Mouse (Mus musculus): ENCODE data around the gene Arhgef5.
A peak's percentile ranks its signal among the peaks of the same experiment; 100 is the strongest.
"Not testable (repeated sequence)": the region's sequence is repeated elsewhere in the genome, so short reads cannot be mapped to it uniquely, and the experiment has no call there.

The Arhgef5 gene

GRCm38 (mm10) chr6:43265363-43266041, at the start of gene Arhgef5:
Gene Arhgef5 (plus strand): TSS chr6:43265582.
- DNase-seq = no peak

DNA sequence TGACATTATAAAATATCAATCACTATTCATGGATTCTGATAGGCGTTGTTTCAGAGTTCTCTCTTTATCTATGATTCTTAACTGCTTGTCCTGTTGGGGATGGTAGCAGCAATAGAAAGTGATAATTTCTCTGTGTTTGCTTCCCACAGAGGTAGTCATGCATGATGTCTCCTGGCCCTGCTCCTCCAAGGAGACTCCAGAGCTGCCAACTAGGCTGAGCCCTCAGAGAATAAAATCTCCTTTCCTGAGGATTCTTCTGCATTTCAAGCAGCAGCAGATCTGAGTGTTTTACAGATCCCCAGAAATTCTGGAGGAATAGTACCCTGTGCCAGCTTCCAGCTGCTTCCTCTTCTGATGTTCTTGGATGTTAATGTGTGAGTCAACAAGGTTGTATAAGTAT, 34.1 kb upstream of the Arhgef5 start, which contains the start of gene Olfr47:
Olfr47 (plus strand) TSS at position 275 of the 400 bp plus-strand sequence.
- not testable (repeated sequence) for DNase-seq

DNA sequence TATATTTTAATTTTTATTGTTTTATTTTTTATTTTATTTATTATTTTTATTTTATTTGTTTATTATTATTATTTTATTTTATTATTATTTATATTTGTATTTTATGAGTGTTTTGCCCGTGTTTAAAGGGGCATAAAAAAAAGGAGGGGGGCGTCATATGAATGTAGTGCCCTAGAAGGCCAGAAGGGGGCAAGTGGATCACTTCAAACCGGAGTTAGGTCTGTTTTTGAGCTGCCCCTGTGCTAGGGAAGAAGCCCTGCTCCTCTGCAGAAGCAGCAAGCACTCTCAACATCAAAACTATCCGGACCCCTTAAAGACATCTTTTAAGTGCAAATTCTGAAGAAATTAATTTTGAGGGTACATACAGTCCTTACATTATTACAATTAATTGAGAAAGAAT, 23.3 kb upstream of the Arhgef5 start:
- DNase-seq = no peak

DNA sequence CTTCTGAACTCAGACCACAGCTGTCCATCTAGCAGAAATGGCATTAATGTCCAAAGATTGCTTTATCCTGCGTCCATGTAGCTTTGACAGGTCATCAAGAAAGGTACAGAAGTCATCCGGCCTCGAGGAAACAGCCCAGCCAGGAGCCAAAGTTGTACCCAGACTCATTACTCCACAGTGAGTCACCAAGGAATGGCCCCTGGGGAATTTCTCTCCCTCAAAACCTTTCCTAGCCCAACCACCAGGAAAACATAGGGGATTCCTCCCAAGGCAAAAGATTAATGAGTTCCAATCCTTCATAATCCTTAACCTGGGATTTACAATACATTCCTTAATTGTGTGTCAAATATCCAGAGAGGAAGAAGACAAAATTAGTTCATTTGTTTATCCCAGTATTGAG, 18.0 kb upstream of the Arhgef5 start:
- no peak for DNase-seq

DNA sequence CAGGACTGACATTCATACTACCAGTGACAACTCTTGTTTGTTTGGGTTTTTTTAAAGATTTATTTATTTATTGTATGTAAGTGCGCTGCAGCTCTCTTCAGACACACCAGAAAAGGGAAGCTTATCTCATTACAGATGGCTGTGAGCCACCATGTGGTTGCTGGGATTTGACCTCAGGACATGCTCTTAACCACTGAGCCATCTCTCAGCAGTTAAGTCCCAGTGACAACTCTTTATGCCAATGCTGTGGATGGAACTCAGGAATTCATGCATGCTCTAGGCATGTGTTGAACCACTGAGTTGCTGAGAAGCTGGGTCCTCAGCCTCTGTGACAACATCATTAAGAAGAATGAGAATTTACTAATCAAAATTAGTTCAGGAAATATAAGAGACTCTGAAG, 12.4 kb upstream of the Arhgef5 start:
- DNase-seq = no peak

DNA sequence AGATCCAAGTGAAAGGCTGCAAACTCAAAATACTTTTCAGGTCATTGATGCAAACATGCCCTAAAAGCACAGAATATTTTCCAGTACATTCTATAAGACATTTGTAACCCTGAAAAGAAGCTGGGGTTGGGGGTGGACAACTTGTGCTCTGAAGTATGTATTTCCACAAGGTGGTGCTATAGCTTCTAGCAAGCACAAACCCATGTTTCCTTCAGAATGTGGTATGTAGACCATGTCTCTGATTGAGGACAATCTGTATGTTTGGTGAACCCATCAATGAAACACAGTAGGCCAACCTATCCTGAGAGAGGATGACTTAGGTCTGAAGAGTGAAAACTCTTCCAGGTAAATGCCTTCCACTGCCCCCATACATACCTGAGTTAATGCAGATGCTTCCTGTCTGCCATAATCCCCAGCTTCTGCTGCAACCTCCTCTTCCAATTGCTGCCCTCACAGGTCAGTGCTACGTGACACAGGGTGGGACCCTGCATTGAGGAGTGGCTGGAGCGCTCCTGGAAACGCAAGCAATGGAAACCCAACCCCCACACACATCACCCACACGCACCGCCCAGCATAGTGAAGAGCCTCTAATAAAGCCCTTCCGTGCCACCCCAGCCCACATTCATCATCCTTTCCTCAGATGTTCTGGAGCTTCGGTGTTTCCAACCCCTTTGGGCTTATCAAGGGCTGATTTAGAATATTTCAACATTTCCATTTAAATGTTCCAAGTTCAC, 11.0 kb upstream of the Arhgef5 start:
- no peak for DNase-seq

DNA sequence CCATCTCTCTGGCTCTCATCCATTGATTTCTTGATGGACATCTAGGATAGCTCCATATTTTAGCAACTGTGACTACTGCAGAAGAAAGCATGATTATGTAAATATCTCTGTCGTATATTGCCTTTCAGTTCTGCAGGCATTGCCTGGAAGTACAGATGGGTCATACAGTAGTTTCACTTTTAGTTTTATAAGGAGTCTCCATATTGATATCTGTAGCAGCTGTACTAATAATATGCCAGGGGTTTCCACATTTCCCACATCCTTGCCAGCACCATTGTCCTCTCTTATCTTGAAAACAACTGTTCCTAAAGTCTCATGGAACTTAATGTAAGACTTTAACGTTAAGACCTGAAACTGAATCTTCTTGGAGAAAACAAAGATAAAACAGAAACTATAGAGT, 4.6 kb upstream of the Arhgef5 start:
- DNase-seq = no peak

DNA sequence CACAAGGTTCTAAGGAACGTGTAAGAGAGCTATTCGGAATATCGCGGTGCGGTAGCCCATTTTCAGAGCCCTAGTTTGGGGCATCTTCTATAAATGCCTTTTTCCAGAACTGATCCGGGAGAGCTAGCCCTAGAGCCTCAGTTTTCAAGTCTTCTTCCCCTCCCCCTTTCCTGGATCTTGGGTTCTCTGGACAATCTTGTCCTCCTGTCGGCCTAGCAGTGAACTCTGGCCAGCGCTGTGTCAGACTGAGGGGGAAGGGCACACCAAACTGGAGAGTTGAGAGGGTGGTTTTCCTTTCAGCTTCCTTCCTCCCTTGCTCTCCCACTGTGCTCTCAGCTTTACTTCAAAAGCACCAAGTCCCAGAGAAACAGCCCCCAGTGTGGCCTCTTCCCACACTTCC, 974 bp downstream of the Arhgef5 start:
- no peak for DNase-seq

- no peak for DNase-seq
Observed at GRCm38 (mm10) chr6:43272597-43272996, 7.2 kb downstream of the Arhgef5 start.

DNA sequence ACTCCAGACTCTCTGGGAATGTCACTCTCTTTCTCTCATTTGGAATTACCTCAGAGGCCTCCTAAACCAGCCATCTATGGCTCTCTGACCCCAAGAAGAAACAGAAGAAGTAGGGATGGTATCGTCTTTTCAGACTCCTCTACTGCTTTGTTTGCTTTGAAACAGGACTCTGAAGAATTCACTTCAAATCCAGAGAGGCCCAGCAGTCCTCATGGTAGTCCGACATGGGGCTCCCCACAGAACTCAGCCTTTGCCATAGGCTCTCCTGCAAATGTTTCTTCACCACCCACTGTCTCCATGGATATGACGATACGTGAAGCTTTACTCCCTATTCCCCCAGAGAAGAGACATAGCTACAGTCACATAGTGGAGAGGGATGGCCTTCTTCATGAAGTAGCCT, 8.7 kb downstream of the Arhgef5 start:
- no peak for DNase-seq

DNA sequence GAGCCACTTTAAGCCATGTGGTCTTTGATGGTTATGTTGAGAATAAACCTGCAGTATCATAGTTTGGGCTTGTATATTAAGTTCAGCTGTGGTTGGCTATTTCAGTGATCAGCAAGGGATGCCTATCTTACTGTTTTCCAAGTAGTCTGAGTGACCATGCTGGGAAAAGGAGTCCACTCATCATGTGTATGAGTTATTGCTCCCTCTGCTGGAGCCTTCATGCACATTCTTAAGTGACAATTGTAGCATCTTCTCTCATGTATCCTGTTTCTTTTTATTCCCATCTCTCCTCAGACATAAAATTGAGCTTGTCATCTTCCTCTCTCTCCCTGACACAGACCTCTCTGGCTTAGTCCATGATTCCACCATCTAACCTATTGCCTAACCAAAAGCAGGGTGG, 12.9 kb downstream of the Arhgef5 start:
- no peak for DNase-seq

GRCm38 (mm10) chr6:43280481-43280880, 15.1 kb downstream of the Arhgef5 start:
- no peak for DNase-seq

DNA sequence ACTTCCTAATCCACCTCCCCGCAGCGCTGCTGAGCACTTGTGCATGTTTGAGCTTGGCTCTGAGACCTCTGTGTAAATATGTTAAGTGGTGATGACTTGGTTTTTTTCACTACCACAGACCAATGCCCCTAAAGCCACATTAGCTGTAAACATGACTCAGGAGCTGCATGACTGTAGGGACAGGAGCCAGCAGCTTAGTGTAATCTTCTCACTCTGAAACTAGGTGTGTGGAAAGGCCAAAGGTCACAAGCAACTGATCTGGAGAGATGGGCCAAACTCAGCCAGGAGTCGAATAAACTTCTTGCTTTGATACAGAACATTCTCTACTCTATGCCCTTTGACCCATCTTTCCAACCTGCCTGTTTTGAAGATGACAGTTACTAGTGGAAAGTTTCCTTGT, 26.7 kb downstream of the Arhgef5 start:
- no peak for DNase-seq

- DNase-seq = no peak
Observed at GRCm38 (mm10) chr6:43292471-43293076, 27.2 kb downstream of the Arhgef5 start.

- no peak for DNase-seq
Observed at GRCm38 (mm10) chr6:43293175-43293574, 27.8 kb downstream of the Arhgef5 start.

- peak; percentile 11 for DNase-seq
Observed at GRCm38 (mm10) chr6:43295908-43296307, 30.5 kb downstream of the Arhgef5 start.

DNA sequence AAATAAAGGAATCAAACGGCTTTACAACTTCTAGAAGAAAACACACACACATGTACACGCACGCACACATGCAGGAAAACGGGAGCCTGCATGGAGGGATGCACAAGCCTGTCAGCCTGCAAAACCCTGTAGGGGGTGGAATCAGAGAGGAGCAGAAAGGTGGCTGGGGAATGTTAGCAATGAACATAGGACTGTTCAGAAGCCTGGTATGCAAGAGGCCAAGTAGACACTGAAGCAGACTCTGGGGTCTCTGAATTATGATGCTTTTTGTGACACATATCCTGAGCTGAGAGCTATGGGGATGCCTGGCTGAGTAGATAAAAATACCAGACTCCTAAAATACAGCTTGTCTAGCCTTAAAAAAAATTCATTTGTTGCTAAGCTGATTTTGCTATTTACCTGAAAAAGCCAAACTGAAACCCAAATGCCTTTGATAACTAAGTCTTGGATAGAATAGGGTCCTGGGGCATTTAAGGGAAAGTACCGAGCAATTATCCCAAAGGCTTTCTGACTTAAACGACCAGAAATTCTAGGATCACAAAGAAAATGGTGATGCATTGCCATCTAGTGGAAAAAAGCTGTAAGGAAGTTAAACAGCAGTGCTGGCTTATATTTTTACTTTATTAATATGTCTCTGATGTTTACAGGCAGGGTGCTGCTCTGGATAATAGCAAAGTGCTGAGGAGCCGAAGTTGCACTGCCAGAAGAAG, 31.6 kb downstream of the Arhgef5 start:
- peak; percentile 21 for DNase-seq

DNA sequence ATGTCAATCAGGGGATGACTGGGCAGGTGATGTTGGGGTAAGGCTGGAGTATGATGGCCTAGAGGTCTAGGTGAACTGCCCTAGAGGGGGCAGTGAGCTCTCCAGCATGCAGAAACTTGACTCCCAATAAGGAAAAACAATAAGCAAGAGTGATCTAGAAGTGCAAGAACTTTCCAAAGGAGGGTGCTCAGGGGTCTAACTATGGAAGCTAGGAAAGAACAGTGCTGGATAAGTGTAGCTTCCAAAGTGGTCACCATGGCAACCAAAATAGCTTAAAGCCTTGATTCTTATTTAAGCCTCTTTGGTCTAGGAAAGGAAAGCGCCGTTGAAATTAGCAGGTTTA, 32.1 kb downstream of the Arhgef5 start:
- DNase-seq = no peak

DNA sequence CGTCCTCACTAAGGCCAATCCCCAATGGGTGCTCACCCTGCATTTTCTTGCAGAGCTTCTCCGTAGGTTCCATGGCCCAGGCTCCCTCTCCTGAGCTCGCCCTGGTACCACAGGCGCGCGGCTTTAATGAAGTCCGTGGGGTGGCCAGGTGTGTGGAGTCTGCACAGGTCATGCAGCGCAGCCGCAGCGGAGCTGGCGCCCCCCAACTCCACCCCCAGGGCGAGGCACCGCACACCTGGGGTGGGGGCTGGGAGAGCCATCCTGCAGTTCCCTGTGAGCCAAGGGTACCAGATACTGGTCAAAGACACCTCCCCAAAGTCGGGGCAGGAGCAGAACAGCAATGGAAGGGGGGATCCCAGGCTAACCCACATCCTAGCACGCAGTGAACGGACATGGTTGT, 44.1 kb downstream of the Arhgef5 start, which contains the start of gene Nobox:
Nobox (minus strand) TSS at position 101 of the 400 bp plus-strand sequence.
- DNase-seq = no peak

DNA sequence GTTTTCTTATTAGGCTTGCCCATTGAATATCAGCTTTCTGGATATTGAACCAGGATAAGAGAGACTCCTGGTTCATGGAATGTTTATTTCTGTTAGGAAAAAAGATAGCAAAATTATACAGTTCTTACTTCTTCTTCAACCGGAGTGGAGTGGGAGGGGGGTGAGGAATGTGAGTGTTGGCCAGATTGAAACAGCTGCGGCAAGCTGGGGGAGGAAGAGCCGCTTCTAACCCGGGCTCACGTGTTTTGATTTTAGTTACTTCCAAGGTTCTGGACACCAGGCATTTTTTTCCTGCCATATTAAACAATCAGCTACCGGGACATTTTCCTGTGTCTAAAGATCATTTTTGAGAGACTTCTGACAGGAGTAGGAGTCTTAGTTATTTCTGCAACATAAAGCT, 44.7 kb downstream of the Arhgef5 start:
- DNase-seq = no peak

GRCm38 (mm10) chr6:43312546-43312945, 47.2 kb downstream of the Arhgef5 start:
- DNase-seq = no peak

- DNase-seq = no peak
Observed at GRCm38 (mm10) chr6:43312961-43313656, 47.7 kb downstream of the Arhgef5 start.

- DNase-seq = peak; percentile 86
Observed at GRCm38 (mm10) chr6:43333479-43333878, 68.1 kb downstream of the Arhgef5 start.
